Mouse (Mus musculus) MEL (cell line): ENCODE measurements around the gene Hamp. TPM values are rescaled to one million over a fixed set of nuclear protein-coding genes. Genes with fewer than 3 reads are reported as not detected.
"Not testable (repeated sequence)": the region's sequence is repeated elsewhere in the genome, so short reads cannot be mapped to it uniquely, and the experiment has no call there.

Source experiments
- DNase-seq: peaks from one replicate; pipeline ENCODE4 v3.0.0; 2011; ENCODE audit warnings: low read depth, low spot score
- H3K27ac ChIP-seq: 2 replicates; pipeline ENCODE4 v1.5.1; 2012; ENCODE audit warnings: low read depth, mild to moderate bottlenecking, control low read depth, low read length, moderate library complexity; ENCODE audit not compliant: control insufficient read depth
- H3K27me3 ChIP-seq, 2 experiments: fragments of 150-350 bp in 1 of 2; sonication (generic) in 1 of 2; 2 replicates each; pipeline ENCODE4 v1.6.1; 2012; ENCODE audit warnings: low read length in 2 of 2, mild to moderate bottlenecking in 2 of 2, improper control_type of control experiment in 1 of 2, moderate library complexity in 1 of 2; ENCODE audit not compliant: insufficient read depth in 2 of 2, control insufficient read depth in 1 of 2
- H3K36me3 ChIP-seq, 2 experiments: 2 replicates each; pipeline ENCODE4 v1.6.1; 2012 to 2014; ENCODE audit warnings: low read length in 2 of 2, improper control_type of control experiment in 1 of 2, inconsistent platforms in 1 of 2, mild to moderate bottlenecking in 1 of 2; ENCODE audit not compliant: insufficient read depth in 2 of 2, control insufficient read depth in 1 of 2
- H3K4me1 ChIP-seq, 2 experiments: fragments of 150-350 bp in 1 of 2; sonication (generic) in 1 of 2; 2 replicates each; pipeline ENCODE4 v1.6.1; 2012; ENCODE audit warnings: low read length in 2 of 2, improper control_type of control experiment in 1 of 2, mild to moderate bottlenecking in 1 of 2; ENCODE audit not compliant: insufficient read depth in 2 of 2, control insufficient read depth in 1 of 2
- H3K4me3 ChIP-seq, 2 experiments: fragments of 150-350 bp in 1 of 2; sonication (generic) in 1 of 2; 2 replicates each; pipeline ENCODE4 v1.5.1; 2012; ENCODE audit warnings: low read depth in 2 of 2, low read length in 2 of 2, mild to moderate bottlenecking in 2 of 2, moderate library complexity in 2 of 2, control low read depth in 1 of 2, improper control_type of control experiment in 1 of 2; ENCODE audit not compliant: control insufficient read depth in 1 of 2, insufficient read depth in 1 of 2
- H3K79me2 ChIP-seq: 2 replicates; pipeline ENCODE4 v1.6.1; 2012; ENCODE audit warnings: mild to moderate bottlenecking, low read length, moderate library complexity; ENCODE audit not compliant: control insufficient read depth, poor library complexity, insufficient read depth
- H3K9ac ChIP-seq: 2 replicates; pipeline ENCODE4 v1.6.1; 2012; ENCODE audit warnings: low read depth, mild to moderate bottlenecking, control low read depth, low read length, moderate library complexity; ENCODE audit not compliant: control insufficient read depth, poor library complexity, severe bottlenecking
- H3K9me3 ChIP-seq: fragments of 150-350 bp; sonication (generic); replicated peaks from 2 replicates; pipeline ENCODE4 v1.6.1; 2012; ENCODE audit warnings: mild to moderate bottlenecking, low read length, improper control_type of control experiment, moderate library complexity; ENCODE audit not compliant: insufficient read depth
- BHLHE40 ChIP-seq: IDR thresholded peaks from 2 replicates; pipeline ENCODE4 v1.6.1; 2012; ENCODE audit warnings: low read depth, mild to moderate bottlenecking, inconsistent platforms, low read length, improper control_type of control experiment, borderline replicate concordance
- MAFK ChIP-seq: IDR thresholded peaks from 2 replicates; pipeline ENCODE4 v1.6.1; 2011; ENCODE audit warnings: low read depth, mild to moderate bottlenecking, low read length, improper control_type of control experiment, borderline replicate concordance
- MAZ ChIP-seq: IDR thresholded peaks from 2 replicates; pipeline ENCODE4 v1.6.1; 2012; ENCODE audit warnings: low read depth, mild to moderate bottlenecking, inconsistent platforms, low read length, improper control_type of control experiment
- MEF2A ChIP-seq: IDR thresholded peaks from 2 replicates; pipeline ENCODE4 v1.6.1; 2014; ENCODE audit warnings: low read depth, mild to moderate bottlenecking, inconsistent platforms, low read length, improper control_type of control experiment; ENCODE audit not compliant: poor library complexity, insufficient replicate concordance, severe bottlenecking; ENCODE audit errors: extremely low read depth
- MXI1 ChIP-seq: IDR thresholded peaks from 2 replicates; pipeline ENCODE4 v1.6.1; 2011; ENCODE audit warnings: mild to moderate bottlenecking, low read depth, low read length, improper control_type of control experiment
- MYB ChIP-seq: IDR thresholded peaks from 2 replicates; pipeline ENCODE4 v1.6.1; 2011; ENCODE audit warnings: mild to moderate bottlenecking, low read depth, low read length, improper control_type of control experiment
- MYC ChIP-seq: IDR thresholded peaks from 2 replicates; pipeline ENCODE4 v1.6.1; 2011; ENCODE audit warnings: low read depth, mild to moderate bottlenecking, low read length, improper control_type of control experiment, moderate library complexity
- NELFE ChIP-seq: IDR thresholded peaks from 2 replicates; pipeline ENCODE4 v1.6.1; 2011; ENCODE audit warnings: low read depth, low read length, improper control_type of control experiment
- NRF1 ChIP-seq: IDR thresholded peaks from 2 replicates; pipeline ENCODE4 v1.6.1; 2014; ENCODE audit warnings: low read depth, mild to moderate bottlenecking, inconsistent platforms, low read length, improper control_type of control experiment, moderate library complexity; ENCODE audit not compliant: poor library complexity, insufficient read depth, severe bottlenecking
- POLR2A ChIP-seq, 2 experiments: IDR thresholded peaks; 2 replicates each; pipeline ENCODE4 v1.6.1; 2011 to 2012; ENCODE audit warnings: low read length in 2 of 2, mild to moderate bottlenecking in 2 of 2, control low read depth in 1 of 2, improper control_type of control experiment in 1 of 2, low read depth in 1 of 2, moderate library complexity in 1 of 2; ENCODE audit not compliant: control insufficient read depth in 1 of 2, insufficient read depth in 1 of 2, poor library complexity in 1 of 2
- POLR2AphosphoS2 ChIP-seq: IDR thresholded peaks from 2 replicates; pipeline ENCODE4 v1.6.1; 2011; ENCODE audit warnings: low read length, improper control_type of control experiment
- POLR2AphosphoS5 ChIP-seq: IDR thresholded peaks from 2 replicates; pipeline ENCODE4 v1.6.1; 2012; ENCODE audit warnings: low read depth, borderline replicate concordance, mild to moderate bottlenecking, inconsistent platforms, low read length, moderate library complexity, mixed read lengths
- RAD21 ChIP-seq: IDR thresholded peaks from 2 replicates; pipeline ENCODE4 v1.6.1; 2011; ENCODE audit warnings: mild to moderate bottlenecking, low read depth, low read length, improper control_type of control experiment
- RCOR1 ChIP-seq: IDR thresholded peaks from 2 replicates; pipeline ENCODE4 v1.6.1; 2012; ENCODE audit warnings: low read depth, mild to moderate bottlenecking, inconsistent platforms, low read length, improper control_type of control experiment
- SMC3 ChIP-seq: IDR thresholded peaks from 2 replicates; pipeline ENCODE4 v1.6.1; 2011; ENCODE audit warnings: low read depth, low read length, improper control_type of control experiment
- TAL1 ChIP-seq: IDR thresholded peaks from 2 replicates; pipeline ENCODE4 v1.6.1; 2012; ENCODE audit warnings: mild to moderate bottlenecking, inconsistent platforms, low read length, moderate library complexity, mixed read lengths
- TBP ChIP-seq: IDR thresholded peaks from 2 replicates; pipeline ENCODE4 v1.8.0; 2011; ENCODE audit warnings: low read depth, low read length, improper control_type of control experiment
- USF2 ChIP-seq, 2 experiments: IDR thresholded peaks; 2 replicates each; pipeline ENCODE4 v1.6.1; 2011 to 2012; ENCODE audit warnings: improper control_type of control experiment in 2 of 2, low read length in 2 of 2, borderline replicate concordance in 1 of 2, inconsistent platforms in 1 of 2, low read depth in 1 of 2, mild to moderate bottlenecking in 1 of 2; ENCODE audit not compliant: insufficient read depth in 1 of 2
- ZC3H11A ChIP-seq: IDR thresholded peaks from 2 replicates; pipeline ENCODE4 v1.6.1; 2012; ENCODE audit warnings: low read depth, mild to moderate bottlenecking, inconsistent platforms, low read length, improper control_type of control experiment
- ZMIZ1 ChIP-seq: IDR thresholded peaks from 2 replicates; pipeline ENCODE4 v1.6.1; 2012; ENCODE audit warnings: low read depth, mild to moderate bottlenecking, inconsistent platforms, low read length, improper control_type of control experiment, moderate library complexity
- polyA plus RNA-seq, 2 experiments: library from polyadenylated mRNA; stranded (reverse) in 1 of 2; unstranded in 1 of 2; fragments of >175 nt in 1 of 2; fragments of >200 nt in 1 of 2; gene quantifications; 2 replicates each; pipeline versions ENCODE4 v1.2.1 to v1.2.4; 2012; ENCODE audit warnings: low replicate concordance in 2 of 2, low read depth in 1 of 2; ENCODE audit not compliant: insufficient read length in 2 of 2, insufficient read depth in 1 of 2, missing spikeins in 1 of 2
- total RNA-seq: library from RNA; depleted of rRNA; stranded (reverse); fragments of 300-350 nt; gene quantifications from 2 replicates; pipeline ENCODE4 v1.2.3, GENCODE M21; 2012

Hamp gene
- total and polyA plus RNA-seq, 3 experiments, result not detected

- not testable (repeated sequence) for H3K9me3 ChIP-seq, H3K36me3 ChIP-seq, H3K4me3 ChIP-seq, H3K9ac ChIP-seq, DNase-seq, H3K4me1 ChIP-seq, H3K79me2 ChIP-seq, H3K27me3 ChIP-seq, H3K27ac ChIP-seq
These were observed 19.3 kb downstream of the Hamp start, which contains the start of gene Hamp2 for GRCm38 (mm10) chr7:30924581-30924980. Gene Hamp2 (minus strand): TSS chr7:30924681.

- H3K79me2 ChIP-seq, result no peaks in the 10 kb centered on the region
- H3K9me3 ChIP-seq, result no peaks in the 10 kb centered on the region
- H3K27ac ChIP-seq, result no peak overlapping the region
- H3K4me3 ChIP-seq, result no peak overlapping the region
- no peak overlapping the region for H3K9ac ChIP-seq
- no peak for DNase-seq
- peaks cover 5 to 7% of the 10 kb centered on the region in 2 experiments for H3K27me3 ChIP-seq
- no peaks in the 10 kb centered on the region for H3K36me3 ChIP-seq
- no peak for TF ChIP-seq MYB
- no peak for TF ChIP-seq MEF2A
- TF ChIP-seq NELFE, result no peak
- TF ChIP-seq SMC3, result no peak
- no peak for TF ChIP-seq BHLHE40
- no peak for TF ChIP-seq TAL1
- no peak for TF ChIP-seq RCOR1
- no peak for TF ChIP-seq ZC3H11A
- TF ChIP-seq MAFK, result no peak
- no peak for TF ChIP-seq ZMIZ1
- TF ChIP-seq NRF1, result no peak
- no peak for TF ChIP-seq MXI1
- no peak for TF ChIP-seq MAZ
- no peak for TF ChIP-seq TBP
- TF ChIP-seq RAD21, result no peak
- TF ChIP-seq POLR2AphosphoS5, result no peak
- TF ChIP-seq POLR2AphosphoS2, result no peak
- TF ChIP-seq MYC, result no peak
- TF ChIP-seq USF2 (IDR thresholded peaks at IDR 0.05; ENCODE audit: borderline replicate concordance in 1 of 2, insufficient read depth in 1 of 2, low read depth in 1 of 2, low read length in 2 of 2), result no peak
- no peak for TF ChIP-seq POLR2A (IDR thresholded peaks at IDR 0.05; ENCODE audit: control insufficient read depth in 1 of 2, insufficient read depth in 1 of 2, low read depth in 1 of 2, low read length in 2 of 2, poor library complexity in 1 of 2)
- H3K4me1 ChIP-seq, result no peaks in the 10 kb centered on the region
These were observed 19.8 kb downstream of the Hamp start for GRCm38 (mm10) chr7:30924071-30924470.

GRCm38 (mm10) chr7:30922490-30922889, 21.3 kb downstream of the Hamp start:
- H3K9ac ChIP-seq, H3K36me3 ChIP-seq, H3K79me2 ChIP-seq, H3K27me3 ChIP-seq, H3K9me3 ChIP-seq, H3K4me3 ChIP-seq, H3K4me1 ChIP-seq, DNase-seq, H3K27ac ChIP-seq: not testable (repeated sequence)
